7 mouse cellular contexts compared by ENCODE assay signal in genomic region chr17:5150660-5151063, GRCm38 (mm10).
DNase-seq lines count a peak whose midpoint lies in the region; ATAC-seq and TF ChIP-seq lines count a peak whose summit lies in the region.

No protein-coding gene starts in this region.

- H3K4me2 ChIP-seq in kidney, postnatal 0 days (ENCODE audit: low read length), result no peak overlapping the region
- H3K4me2 ChIP-seq in heart, embryonic 12.5 days, result no peak overlapping the region
- H3K4me2 ChIP-seq in neural tube, embryonic 13.5 days, result no peak overlapping the region

- WGBS in kidney, postnatal 0 days, result 53% methylated on average over 7 of the region's 7 CpGs
- 29% methylated on average over 7 of the region's 7 CpGs for WGBS in heart, embryonic 12.5 days
- WGBS in neural tube, embryonic 13.5 days, result 62% methylated on average over 7 of the region's 7 CpGs

- peaks cover 8% of the 10 kb centered on the region for H3K4me1 ChIP-seq in kidney, postnatal 0 days (replicated peaks; ENCODE audit: insufficient read depth, low read length)
- peaks cover 7% of the 10 kb centered on the region for H3K4me1 ChIP-seq in brown adipose tissue, adult 24 weeks (ENCODE audit: control insufficient read depth, insufficient read depth, insufficient read length, low read length)
- peaks cover 16% of the 10 kb centered on the region for H3K4me1 ChIP-seq in heart, embryonic 12.5 days (replicated peaks)
- peaks cover 38% of the 10 kb centered on the region for H3K4me1 ChIP-seq in neural tube, embryonic 13.5 days (replicated peaks)

- peak; percentile 40; the same call in 1 of the 2 replicates for ATAC-seq in kidney, postnatal 0 days (replicated peaks; ENCODE audit: low FRiP score, low read depth)
- peak; percentile 93 for ATAC-seq in heart, embryonic 12.5 days (ENCODE audit: insufficient number of reproducible peaks, low FRiP score)
- peak; percentile 65; the same call in 1 of the 2 replicates for ATAC-seq in neural tube, embryonic 13.5 days (ENCODE audit: low read depth)

- H3K4me3 ChIP-seq in kidney, postnatal 0 days (replicated peaks; ENCODE audit: low read depth, low read length), result no peak overlapping the region
- H3K4me3 ChIP-seq in brown adipose tissue, adult 24 weeks (ENCODE audit: insufficient read depth, low read depth, low read length), result no peak overlapping the region
- no peak overlapping the region for H3K4me3 ChIP-seq in heart, embryonic 12.5 days
- no peak overlapping the region for H3K4me3 ChIP-seq in neural tube, embryonic 13.5 days

- no peak for TF ChIP-seq CTCF in kidney, postnatal 0 days (IDR thresholded peaks at IDR 0.05; ENCODE audit: low read depth)

- no peaks in the 10 kb centered on the region for H3K9me3 ChIP-seq in kidney, postnatal 0 days (replicated peaks; ENCODE audit: low read length)
- H3K9me3 ChIP-seq in heart, embryonic 12.5 days (replicated peaks), result no peaks in the 10 kb centered on the region
- no peaks in the 10 kb centered on the region for H3K9me3 ChIP-seq in neural tube, embryonic 13.5 days

- no peaks in the 10 kb centered on the region for H3K36me3 ChIP-seq in kidney, postnatal 0 days (ENCODE audit: insufficient read depth, low read length)
- H3K36me3 ChIP-seq in heart, embryonic 12.5 days, result no peaks in the 10 kb centered on the region
- H3K36me3 ChIP-seq in neural tube, embryonic 13.5 days, result no peaks in the 10 kb centered on the region

- no peaks in the 10 kb centered on the region for H3K27me3 ChIP-seq in kidney, postnatal 0 days (ENCODE audit: insufficient read depth, low read length)
- no peaks in the 10 kb centered on the region for H3K27me3 ChIP-seq in heart, embryonic 12.5 days (replicated peaks)
- H3K27me3 ChIP-seq in neural tube, embryonic 13.5 days, result no peaks in the 10 kb centered on the region

- no peak for DNase-seq in kidney, postnatal 0 days (ENCODE audit: low spot score)
- DNase-seq in kidney, adult 11 months, result no peak
- DNase-seq in cerebellum, adult 8-10 months, result no peak
- DNase-seq in spleen, postnatal 14 days (ENCODE audit: low spot score in 2 of 2), result no peak

- H3K27ac ChIP-seq in kidney, postnatal 0 days, result 0 out of 2 replicates have a peak overlapping the region, but pooled peaks have one; percentile 36
- peak overlapping the region; percentile 71 for H3K27ac ChIP-seq in brown adipose tissue, adult 24 weeks (replicated peaks; ENCODE audit: low read depth, low read length)
- H3K27ac ChIP-seq in heart, embryonic 12.5 days (ENCODE audit: poor library complexity, severe bottlenecking), result peak overlapping the region; percentile 23; the same call in 1 of the 2 replicates
- H3K27ac ChIP-seq in neural tube, embryonic 13.5 days (replicated peaks), result 0 out of 2 replicates have a peak overlapping the region, but pooled peaks have one; percentile 46

- no peak overlapping the region for H3K9ac ChIP-seq in kidney, postnatal 0 days (ENCODE audit: low read depth, low read length)
- no peak overlapping the region for H3K9ac ChIP-seq in heart, embryonic 12.5 days
- H3K9ac ChIP-seq in neural tube, embryonic 13.5 days, result no peak overlapping the region

Comparison
In these comparisons a context has a peak if more than half of its experiments do, and no peak if none do; other contexts are left out.
1. ATAC-seq: peak in every context shown above with its lines; median percentile 93 in heart, embryonic 12.5 days; 65 in neural tube, embryonic 13.5 days; 40 in kidney, postnatal 0 days.